Mouse (Mus musculus): ENCODE measurements around the gene Rccd1. TPM values are rescaled to one million over a fixed set of nuclear protein-coding genes. Genes with fewer than 3 reads are reported as not detected.

Rccd1 gene
- polyA plus RNA-seq, 1 experiment from 2014 or later = 15.1 TPM

DNA sequence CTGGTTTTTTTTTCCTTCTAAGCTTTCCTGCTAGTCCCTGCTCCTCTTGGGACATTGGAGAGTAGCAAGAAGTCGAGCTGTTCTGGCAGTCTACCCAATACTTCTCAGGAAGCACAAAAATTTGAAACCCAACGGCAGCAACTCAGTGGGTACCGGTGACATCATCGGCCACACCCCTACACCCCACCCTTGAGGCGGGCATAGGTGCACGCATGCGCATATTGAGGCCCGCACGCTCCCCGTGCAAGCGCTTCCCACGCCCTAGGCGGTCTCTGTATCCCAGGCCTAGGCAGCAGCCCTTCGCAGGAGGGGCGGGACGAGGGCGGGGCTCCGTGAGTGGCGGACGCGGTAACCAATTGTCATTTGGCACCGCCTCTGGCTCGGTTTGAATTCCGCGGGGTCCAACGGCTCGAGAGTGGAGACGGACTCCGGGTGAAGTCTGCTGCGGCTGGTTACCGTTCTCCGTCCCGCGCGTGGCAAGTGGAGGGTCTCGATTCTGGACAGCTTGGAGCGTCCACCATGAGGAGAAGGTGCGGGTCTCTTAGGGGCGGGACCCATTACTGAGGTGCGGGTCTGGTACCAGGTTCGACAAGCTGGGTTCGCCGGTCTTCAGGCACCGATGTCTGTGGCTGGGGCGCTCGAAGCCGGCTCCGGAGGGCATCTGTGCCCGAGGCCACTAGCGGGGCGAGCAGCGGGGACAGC lies 30.0 kb downstream of the Rccd1 start, which contains the start of gene Prc1:
Gene Prc1 (plus strand): TSS at position 389 of the 702 bp plus-strand sequence.
- Histone ChIP-seq H3K4me2 (replicated peaks; ENCODE audit: low read depth, low read length) (peak within 1 kb of the TSS; percentile 45), H3K9me3 (ENCODE audit: control insufficient read depth, low read depth, low read length) (no peaks in the 10 kb centered on the region), H3K36me3 (ENCODE audit: control insufficient read depth, insufficient read depth, low read length) (peaks cover 2% of the 10 kb centered on the region; the same call in 1 of the 2 replicates), H3K4me1 (ENCODE audit: control insufficient read depth, insufficient read depth, low read length) (peaks cover 3% of the 10 kb centered on the region), H3K27ac (ENCODE audit: low read length) (peak within 1 kb of the TSS; percentile 74), H3K9ac (replicated peaks; ENCODE audit: low read depth, low read length) (peak within 1 kb of the TSS; percentile 55), H3K27me3 (ENCODE audit: control insufficient read depth, insufficient read depth, low read length) (no peaks in the 10 kb centered on the region), H3K4me3 (ENCODE audit: low read depth, low read length) (peak within 1 kb of the TSS; percentile 46)
- under 1% methylated on average over 51 of the region's 52 CpGs for WGBS
- peak; percentile 99 for ATAC-seq (ENCODE audit: insufficient number of reproducible peaks, insufficient read depth, low FRiP score, low read depth)

DNA sequence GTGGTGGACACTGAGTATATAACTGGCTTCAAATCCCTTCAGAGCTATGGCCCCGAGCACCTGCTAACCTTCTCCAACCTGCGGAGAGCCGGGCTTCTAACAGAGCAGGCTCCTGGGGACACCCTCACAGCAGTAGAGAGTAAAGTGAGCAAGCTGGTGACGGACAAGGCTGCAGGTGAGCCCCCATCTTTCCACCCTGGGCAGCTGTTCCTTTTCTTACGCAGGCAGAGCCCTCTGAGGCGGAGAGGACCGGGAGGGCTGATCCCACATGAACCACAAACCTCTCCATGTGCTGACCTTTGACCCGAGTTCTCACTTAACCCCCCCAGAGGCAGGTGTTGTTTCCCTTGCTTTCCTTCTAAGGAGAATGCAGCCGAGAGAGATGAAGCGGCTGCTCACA lies 36.5 kb downstream of the Rccd1 start:
- no peaks in the 10 kb centered on the region for H3K4me1 ChIP-seq (ENCODE audit: control insufficient read depth, insufficient read depth, low read length)
- H3K4me2 ChIP-seq (replicated peaks; ENCODE audit: low read depth, low read length) = no peak overlapping the region
- WGBS = 80% methylated on average over 10 of the region's 10 CpGs
- H3K9me3 ChIP-seq (ENCODE audit: control insufficient read depth, low read depth, low read length) = no peaks in the 10 kb centered on the region
- no peaks in the 10 kb centered on the region for H3K27me3 ChIP-seq (ENCODE audit: control insufficient read depth, insufficient read depth, low read length)
- no peak overlapping the region for H3K27ac ChIP-seq (ENCODE audit: low read length)
- H3K4me3 ChIP-seq (ENCODE audit: low read depth, low read length) = no peak overlapping the region
- ATAC-seq (ENCODE audit: insufficient number of reproducible peaks, insufficient read depth, low FRiP score, low read depth) = no peak
- H3K36me3 ChIP-seq (ENCODE audit: control insufficient read depth, insufficient read depth, low read length) = peaks cover 31% of the 10 kb centered on the region
- H3K9ac ChIP-seq (replicated peaks; ENCODE audit: low read depth, low read length) = no peak overlapping the region

DNA sequence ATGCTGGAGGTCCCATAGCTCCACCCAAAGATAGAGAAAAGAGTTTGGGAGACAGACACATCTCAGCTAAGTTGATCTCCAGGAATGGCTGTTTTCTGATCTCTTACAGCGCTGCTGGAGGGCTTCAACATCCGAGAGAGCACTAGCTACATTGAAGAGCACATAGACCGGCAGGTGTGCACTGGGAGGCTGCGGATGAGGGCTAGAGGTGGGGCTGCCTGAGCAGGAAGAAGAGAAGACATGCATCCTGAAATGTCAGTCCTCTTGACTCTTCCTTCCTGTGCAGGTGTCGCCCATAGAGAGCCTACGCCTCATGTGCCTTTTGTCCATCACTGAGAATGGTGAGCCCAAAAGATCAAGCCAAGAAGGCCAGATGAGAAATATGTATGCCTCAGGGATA lies 38.5 kb downstream of the Rccd1 start:
- Histone ChIP-seq H3K27ac (ENCODE audit: low read length) (no peak overlapping the region), H3K9me3 (ENCODE audit: control insufficient read depth, low read depth, low read length) (no peaks in the 10 kb centered on the region), H3K36me3 (ENCODE audit: control insufficient read depth, insufficient read depth, low read length) (peaks cover 31% of the 10 kb centered on the region), H3K4me2 (replicated peaks; ENCODE audit: low read depth, low read length) (no peak overlapping the region), H3K9ac (replicated peaks; ENCODE audit: low read depth, low read length) (no peak overlapping the region), H3K4me3 (ENCODE audit: low read depth, low read length) (no peak overlapping the region), H3K27me3 (ENCODE audit: control insufficient read depth, insufficient read depth, low read length) (no peaks in the 10 kb centered on the region), H3K4me1 (ENCODE audit: control insufficient read depth, insufficient read depth, low read length) (no peaks in the 10 kb centered on the region)
- ATAC-seq (ENCODE audit: insufficient number of reproducible peaks, insufficient read depth, low FRiP score, low read depth) = no peak
- 94% methylated on average over 6 of the region's 6 CpGs for WGBS

DNA sequence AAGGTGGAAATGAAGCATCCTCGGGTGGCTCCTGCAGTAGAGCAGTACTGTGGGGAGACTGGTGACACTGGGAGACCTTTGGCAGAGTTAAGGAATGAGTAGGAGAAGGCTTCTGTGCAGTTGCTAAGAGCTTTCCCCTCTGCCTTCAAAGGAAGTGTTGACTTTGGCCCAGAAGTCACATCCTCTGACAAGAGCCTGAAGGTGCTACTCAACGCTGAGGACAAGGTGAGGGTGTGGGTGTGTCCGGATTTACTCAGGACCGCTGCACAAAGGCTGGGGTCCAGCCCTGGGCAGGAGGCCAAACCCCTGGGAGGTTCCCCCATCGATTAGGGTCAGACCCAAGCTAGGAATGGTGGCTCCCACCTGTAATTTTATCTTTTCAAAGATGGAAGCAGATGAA lies 39.9 kb downstream of the Rccd1 start:
- Histone ChIP-seq H3K4me2 (replicated peaks; ENCODE audit: low read depth, low read length) (no peak overlapping the region), H3K36me3 (ENCODE audit: control insufficient read depth, insufficient read depth, low read length) (peaks cover 34% of the 10 kb centered on the region), H3K9me3 (ENCODE audit: control insufficient read depth, low read depth, low read length) (no peaks in the 10 kb centered on the region), H3K4me3 (ENCODE audit: low read depth, low read length) (no peak overlapping the region), H3K9ac (replicated peaks; ENCODE audit: low read depth, low read length) (no peak overlapping the region), H3K4me1 (ENCODE audit: control insufficient read depth, insufficient read depth, low read length) (no peaks in the 10 kb centered on the region), H3K27ac (ENCODE audit: low read length) (no peak overlapping the region), H3K27me3 (ENCODE audit: control insufficient read depth, insufficient read depth, low read length) (no peaks in the 10 kb centered on the region)
- 87% methylated on average over 5 of the region's 5 CpGs for WGBS
- ATAC-seq (ENCODE audit: insufficient number of reproducible peaks, insufficient read depth, low FRiP score, low read depth) = no peak

DNA sequence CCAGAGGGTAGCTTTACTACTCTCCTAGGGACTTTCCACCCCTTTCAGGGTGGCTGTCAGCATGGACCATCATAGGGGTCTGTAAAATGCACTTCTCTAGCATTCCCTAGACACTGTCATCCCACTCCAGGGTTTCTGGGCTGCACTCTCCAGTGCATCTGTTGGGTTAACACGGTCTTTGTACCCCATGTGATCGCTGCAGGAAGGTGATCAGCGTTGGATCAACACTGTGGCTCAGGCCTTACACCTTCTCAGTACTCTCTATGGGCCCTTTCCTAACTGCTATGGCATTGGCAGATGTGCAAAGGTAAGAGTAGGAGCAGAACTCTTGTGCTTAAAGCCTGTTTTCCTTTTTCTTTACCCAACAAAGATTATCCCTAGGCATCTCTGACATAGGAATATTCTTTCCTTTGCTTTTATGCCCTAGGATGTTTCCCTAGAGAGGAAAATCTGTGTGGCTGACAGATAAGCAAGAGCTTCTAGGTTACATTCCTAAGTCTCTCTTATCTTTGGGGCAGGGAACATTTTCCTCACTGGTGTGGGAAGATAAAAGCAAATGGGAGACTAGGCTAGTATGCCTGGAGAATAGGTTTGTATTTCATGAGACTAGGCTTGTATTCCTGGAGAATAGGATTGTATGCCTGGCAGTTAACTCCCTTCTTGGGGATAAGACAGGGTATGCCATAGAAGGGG lies 40.9 kb downstream of the Rccd1 start:
- WGBS = 85% methylated on average over 3 of the region's 3 CpGs
- no peak overlapping the region for H3K27ac ChIP-seq (ENCODE audit: low read length)
- no peaks in the 10 kb centered on the region for H3K4me1 ChIP-seq (ENCODE audit: control insufficient read depth, insufficient read depth, low read length)
- H3K9ac ChIP-seq (replicated peaks; ENCODE audit: low read depth, low read length) = no peak overlapping the region
- no peak overlapping the region for H3K4me3 ChIP-seq (ENCODE audit: low read depth, low read length)
- H3K27me3 ChIP-seq (ENCODE audit: control insufficient read depth, insufficient read depth, low read length) = no peaks in the 10 kb centered on the region
- H3K36me3 ChIP-seq (ENCODE audit: control insufficient read depth, insufficient read depth, low read length) = peaks cover 37% of the 10 kb centered on the region
- no peak overlapping the region for H3K4me2 ChIP-seq (replicated peaks; ENCODE audit: low read depth, low read length)
- no peaks in the 10 kb centered on the region for H3K9me3 ChIP-seq (ENCODE audit: control insufficient read depth, low read depth, low read length)
- no peak for ATAC-seq (ENCODE audit: insufficient number of reproducible peaks, insufficient read depth, low FRiP score, low read depth)

DNA sequence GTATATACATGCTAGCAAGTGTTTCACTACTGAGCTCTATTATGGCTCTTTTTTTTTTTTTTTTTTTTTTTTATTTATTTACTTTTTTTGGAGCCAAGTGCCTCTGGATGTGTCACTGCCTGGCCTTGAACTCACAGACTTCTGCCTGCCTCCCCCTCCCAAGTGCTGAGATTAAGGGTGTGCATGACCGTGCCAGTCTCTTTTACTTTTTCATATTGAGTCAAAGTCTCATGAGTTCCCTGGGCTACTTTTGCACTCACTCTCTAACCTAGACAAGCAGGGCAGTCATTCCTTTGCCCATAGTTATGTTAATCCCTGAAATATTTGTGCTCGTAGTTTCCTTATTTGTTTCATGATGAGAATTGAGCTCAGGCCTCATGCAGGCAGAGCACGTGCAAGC lies 42.6 kb downstream of the Rccd1 start:
- Histone ChIP-seq H3K4me2 (replicated peaks; ENCODE audit: low read depth, low read length) (no peak overlapping the region), H3K4me3 (ENCODE audit: low read depth, low read length) (no peak overlapping the region), H3K9ac (replicated peaks; ENCODE audit: low read depth, low read length) (no peak overlapping the region), H3K36me3 (ENCODE audit: control insufficient read depth, insufficient read depth, low read length) (peaks cover 37% of the 10 kb centered on the region), H3K27me3 (ENCODE audit: control insufficient read depth, insufficient read depth, low read length) (no peaks in the 10 kb centered on the region), H3K27ac (ENCODE audit: low read length) (no peak overlapping the region), H3K4me1 (ENCODE audit: control insufficient read depth, insufficient read depth, low read length) (no peaks in the 10 kb centered on the region), H3K9me3 (ENCODE audit: control insufficient read depth, low read depth, low read length) (no peaks in the 10 kb centered on the region)
- 87% methylated on average over 3 of the region's 3 CpGs for WGBS
- ATAC-seq (ENCODE audit: insufficient number of reproducible peaks, insufficient read depth, low FRiP score, low read depth) = no peak

DNA sequence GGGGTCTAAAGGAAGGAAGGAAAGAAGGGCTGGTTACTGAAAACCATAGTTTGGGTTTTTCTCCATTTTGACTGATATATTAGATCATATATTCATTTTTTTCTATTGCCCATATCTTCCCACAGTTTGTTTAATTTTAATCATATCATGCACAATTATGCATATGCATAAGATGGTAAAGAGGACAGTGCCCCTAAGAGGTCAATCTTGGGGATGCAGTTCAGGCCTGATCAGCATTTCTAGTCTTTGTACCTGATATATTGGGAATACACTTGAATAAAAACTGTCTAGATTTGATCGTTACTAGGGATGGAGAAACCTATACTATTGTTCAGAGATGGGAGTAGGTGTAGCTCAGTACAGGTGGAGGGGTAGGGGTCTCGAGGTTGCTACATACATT lies 43.3 kb downstream of the Rccd1 start:
- Histone ChIP-seq H3K27me3 (ENCODE audit: control insufficient read depth, insufficient read depth, low read length) (no peaks in the 10 kb centered on the region), H3K9ac (replicated peaks; ENCODE audit: low read depth, low read length) (no peak overlapping the region), H3K27ac (ENCODE audit: low read length) (no peak overlapping the region), H3K4me1 (ENCODE audit: control insufficient read depth, insufficient read depth, low read length) (no peaks in the 10 kb centered on the region), H3K4me2 (replicated peaks; ENCODE audit: low read depth, low read length) (no peak overlapping the region), H3K4me3 (ENCODE audit: low read depth, low read length) (no peak overlapping the region), H3K9me3 (ENCODE audit: control insufficient read depth, low read depth, low read length) (no peaks in the 10 kb centered on the region), H3K36me3 (ENCODE audit: control insufficient read depth, insufficient read depth, low read length) (peaks cover 39% of the 10 kb centered on the region)
- 85% methylated on average over 2 of the region's 2 CpGs for WGBS
- no peak for ATAC-seq (ENCODE audit: insufficient number of reproducible peaks, insufficient read depth, low FRiP score, low read depth)

DNA sequence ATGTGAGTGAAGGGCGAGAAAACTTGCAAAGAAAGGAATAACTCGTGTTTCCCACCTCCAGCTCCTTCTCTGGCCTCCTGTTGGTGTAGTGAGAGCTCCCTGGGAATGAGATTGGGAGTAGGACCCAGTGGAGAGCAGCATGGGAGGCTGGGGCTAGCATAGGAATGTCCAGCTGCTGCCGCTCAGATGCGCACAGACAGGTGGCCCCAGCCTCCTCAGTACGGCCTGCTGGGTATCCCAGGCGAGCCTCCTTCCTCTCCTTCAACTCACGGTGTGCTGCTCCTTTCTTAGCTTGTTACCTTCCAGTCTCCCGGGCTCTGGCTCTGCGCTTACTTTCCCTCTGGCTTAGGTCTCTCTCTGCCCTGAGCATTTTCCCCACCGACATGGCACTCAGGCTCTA lies 44.2 kb downstream of the Rccd1 start:
- Histone ChIP-seq H3K9me3 (ENCODE audit: control insufficient read depth, low read depth, low read length) (0 out of 2 replicates have a peak, but pooled peaks cover 3% of the 10 kb centered on the region), H3K36me3 (ENCODE audit: control insufficient read depth, insufficient read depth, low read length) (peaks cover 39% of the 10 kb centered on the region), H3K4me2 (replicated peaks; ENCODE audit: low read depth, low read length) (no peak overlapping the region), H3K4me1 (ENCODE audit: control insufficient read depth, insufficient read depth, low read length) (no peaks in the 10 kb centered on the region), H3K27me3 (ENCODE audit: control insufficient read depth, insufficient read depth, low read length) (no peaks in the 10 kb centered on the region), H3K4me3 (ENCODE audit: low read depth, low read length) (no peak overlapping the region), H3K27ac (ENCODE audit: low read length) (no peak overlapping the region), H3K9ac (replicated peaks; ENCODE audit: low read depth, low read length) (no peak overlapping the region)
- ATAC-seq (ENCODE audit: insufficient number of reproducible peaks, insufficient read depth, low FRiP score, low read depth) = no peak
- 84% methylated on average over 10 of the region's 10 CpGs for WGBS
